Mouse (Mus musculus): ENCODE data around the gene Pnp2.
"Not testable (repeated sequence)": the region's sequence is repeated elsewhere in the genome, so short reads cannot be mapped to it uniquely, and the experiment has no call there.

DNA sequence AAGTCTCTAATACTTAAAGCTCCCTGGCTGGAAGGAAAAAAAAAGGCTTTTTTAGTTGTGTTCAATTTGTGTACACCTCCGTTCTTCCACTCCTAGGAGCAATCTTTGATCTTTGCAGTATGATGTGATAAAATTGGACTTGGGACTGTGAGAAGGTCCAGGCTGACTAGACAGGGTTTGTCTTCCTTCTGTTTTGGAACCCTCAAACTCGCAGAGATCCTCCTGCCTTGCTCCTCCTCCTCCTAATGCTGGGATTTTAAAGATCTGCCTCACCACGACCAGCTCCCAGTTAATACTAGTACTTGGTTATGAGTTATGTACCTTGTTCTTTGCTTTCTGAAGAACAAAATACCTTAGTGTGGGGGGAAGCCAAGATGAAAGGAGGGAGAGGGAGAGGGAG, 10.3 kb upstream of the Pnp2 start:
- not testable (repeated sequence) for TF ChIP-seq CTCF (conservative IDR thresholded peaks at IDR 0.05; ENCODE audit: insufficient read depth, insufficient read length, low read depth, low read length); POLR2A (IDR thresholded peaks at IDR 0.05; ENCODE audit: low read depth, low read length)

Measured in kidney, adult 2 months (tissue).